Mouse (Mus musculus) thymus, postnatal 0 days (tissue): ENCODE results near the gene Dennd5b. TPM values are rescaled to one million over a fixed set of nuclear protein-coding genes. Genes with fewer than 3 reads are reported as not detected.
A peak's percentile ranks its signal among the peaks of the same experiment; 100 is the strongest.
"Not testable (repeated sequence)": the region's sequence is repeated elsewhere in the genome, so short reads cannot be mapped to it uniquely, and the experiment has no call there.

Experiments
- DNase-seq: peaks from one replicate; pipeline ENCODE4 v3.0.0-alpha.2; 2015; ENCODE audit warnings: low spot score
- polyA plus RNA-seq: library from polyadenylated mRNA; unstranded; fragments of >200 nt; fragmentation: Nextera tagmentation; extraction: Ambion mirVana; gene quantifications from 2 replicates; pipeline ENCODE4 v1.2.1, GENCODE M21; 2015

Gene Dennd5b
- polyA plus RNA-seq, 1 experiment from 2014 or later: 1.8 TPM

DNA sequence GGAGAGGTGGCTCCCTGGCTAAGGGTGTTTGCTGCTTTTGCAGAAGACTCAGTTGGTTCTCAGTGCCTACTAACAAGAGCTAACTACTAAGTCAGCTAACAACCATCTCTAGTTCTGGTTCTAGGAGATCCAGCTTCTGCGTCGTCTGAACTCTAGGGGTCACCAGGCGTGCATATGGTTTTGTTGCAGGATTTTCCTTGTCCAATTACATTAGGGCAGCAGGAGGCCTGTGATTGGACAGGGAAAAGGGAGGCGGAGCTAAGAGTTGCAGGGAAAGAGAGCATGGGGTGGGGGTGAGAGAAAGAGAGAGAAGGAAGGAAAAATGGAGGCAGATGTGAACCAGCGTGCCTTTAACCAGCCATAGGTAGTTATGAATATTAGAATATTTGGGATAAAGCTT lies 83.0 kb downstream of the Dennd5b start:
- no peak for DNase-seq

DNA sequence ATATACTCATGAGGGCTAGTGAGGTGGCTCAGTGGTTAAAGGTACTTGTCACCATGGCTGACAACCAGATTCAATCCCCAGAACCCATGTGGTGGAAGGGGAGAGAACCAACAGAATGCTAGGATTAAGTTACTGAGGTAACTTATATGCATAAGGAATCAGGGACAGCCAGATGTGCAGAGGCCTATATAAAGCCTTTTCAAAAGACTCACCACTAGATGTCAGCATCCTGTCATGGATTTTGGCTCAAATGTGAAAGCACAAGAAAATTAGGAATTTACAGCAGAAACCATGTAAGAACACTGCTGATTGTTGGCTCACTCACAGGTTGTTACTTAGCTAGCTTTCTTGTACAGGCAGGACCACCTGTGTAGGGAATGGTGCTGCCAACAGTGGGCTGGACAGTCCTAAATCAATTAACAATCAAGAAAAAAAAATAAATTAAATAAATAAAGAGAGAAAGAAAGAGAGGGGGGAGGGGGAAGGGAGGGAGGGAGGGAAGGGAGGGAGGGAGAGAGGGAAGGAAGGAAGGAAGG lies 90.6 kb downstream of the Dennd5b start:
- peak; percentile 40 for DNase-seq

DNA sequence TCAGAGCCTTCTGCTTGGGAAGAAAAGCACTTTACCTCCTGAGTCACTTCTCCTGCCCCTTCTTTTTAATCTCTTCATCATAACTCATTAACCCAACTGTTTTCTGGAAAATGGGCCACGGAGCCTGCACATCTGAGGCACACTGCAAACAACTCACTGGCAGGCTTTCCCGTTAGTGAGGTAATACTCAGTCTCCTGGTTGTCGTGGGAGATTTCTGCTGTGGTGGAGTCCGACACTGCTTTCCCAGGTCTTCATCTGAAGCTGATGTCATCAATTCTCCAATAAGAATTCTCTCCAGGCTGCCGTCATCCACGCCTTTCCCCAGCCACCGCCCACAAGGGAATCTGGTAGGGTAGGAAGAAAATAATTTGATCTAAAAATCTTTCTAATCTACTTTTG lies 96.5 kb downstream of the Dennd5b start:
- no peak for DNase-seq

DNA sequence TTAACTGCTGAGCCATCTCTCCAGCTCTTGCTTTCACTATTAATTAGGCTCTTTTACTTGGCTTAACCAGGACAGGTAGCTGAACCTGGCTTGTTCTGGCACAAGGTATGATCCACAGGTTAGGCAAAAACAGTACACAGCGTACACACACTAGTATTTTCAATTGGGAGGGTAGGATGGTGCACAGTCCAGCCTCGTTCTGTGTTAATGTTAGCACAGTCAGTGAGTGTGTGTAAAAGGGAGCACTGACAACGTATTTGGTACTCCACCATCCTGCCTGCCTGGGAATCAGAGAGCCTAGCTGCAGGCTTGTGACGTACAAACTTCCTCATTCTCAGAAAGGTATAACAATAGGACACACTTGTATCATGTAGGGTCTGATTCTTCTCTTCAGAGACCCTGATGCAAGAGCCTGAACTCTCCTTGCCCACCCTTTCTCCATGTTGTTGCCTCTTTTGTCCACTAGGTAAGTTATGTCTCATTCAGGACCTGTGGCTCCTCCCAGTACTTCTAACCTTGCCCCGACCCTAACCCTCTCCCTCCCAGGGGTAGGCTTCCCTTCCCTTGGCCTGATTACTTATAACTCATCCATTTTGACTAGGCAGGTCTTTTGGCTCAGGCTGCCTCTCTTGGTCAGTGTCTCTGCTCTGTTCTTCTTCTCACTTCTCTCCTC lies 107.0 kb downstream of the Dennd5b start:
- DNase-seq: no peak

DNA sequence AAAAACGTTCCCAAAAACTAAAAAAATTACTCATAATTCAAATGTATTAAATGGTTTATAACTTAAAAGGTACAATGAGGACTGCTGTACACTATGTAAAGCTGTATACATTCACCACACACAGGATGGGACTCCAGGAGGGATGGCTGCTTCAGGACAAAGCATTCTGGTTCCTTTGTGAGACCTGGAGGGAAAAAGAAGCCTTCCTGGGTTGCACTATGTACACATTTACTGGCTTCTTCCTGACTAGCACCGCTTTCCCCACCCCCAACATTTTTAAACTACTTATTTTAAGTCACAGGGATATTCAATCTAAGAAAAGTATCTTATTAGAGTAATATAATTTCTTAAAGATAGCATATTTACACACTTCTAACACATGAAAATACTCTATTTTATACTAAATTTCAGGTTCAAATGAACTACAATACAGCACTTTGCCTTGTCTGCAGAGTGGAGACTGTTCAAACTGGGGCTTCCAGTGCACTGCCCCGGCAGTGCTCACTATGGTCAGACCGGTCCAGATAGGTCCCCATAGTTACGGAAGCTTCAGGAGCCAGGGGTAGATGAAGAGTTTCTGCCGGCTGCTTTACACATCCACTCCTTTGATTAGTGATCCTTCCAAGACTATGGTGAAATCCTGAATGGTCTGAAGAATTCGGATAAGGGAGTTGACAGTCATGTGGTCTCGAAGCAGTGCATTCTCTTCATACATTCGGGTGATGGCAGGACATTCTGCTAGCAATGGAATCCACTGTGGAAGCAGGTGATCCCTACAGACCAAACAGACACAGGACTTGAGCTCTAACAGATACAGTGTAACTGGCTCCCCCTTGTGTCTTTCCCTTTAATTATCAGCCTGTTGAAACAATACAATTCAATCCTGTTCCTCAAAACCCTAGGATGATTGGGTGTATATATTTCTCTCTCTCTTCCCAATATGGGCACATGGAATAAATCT lies 108.1 kb downstream of the Dennd5b start:
- DNase-seq: no peak

DNA sequence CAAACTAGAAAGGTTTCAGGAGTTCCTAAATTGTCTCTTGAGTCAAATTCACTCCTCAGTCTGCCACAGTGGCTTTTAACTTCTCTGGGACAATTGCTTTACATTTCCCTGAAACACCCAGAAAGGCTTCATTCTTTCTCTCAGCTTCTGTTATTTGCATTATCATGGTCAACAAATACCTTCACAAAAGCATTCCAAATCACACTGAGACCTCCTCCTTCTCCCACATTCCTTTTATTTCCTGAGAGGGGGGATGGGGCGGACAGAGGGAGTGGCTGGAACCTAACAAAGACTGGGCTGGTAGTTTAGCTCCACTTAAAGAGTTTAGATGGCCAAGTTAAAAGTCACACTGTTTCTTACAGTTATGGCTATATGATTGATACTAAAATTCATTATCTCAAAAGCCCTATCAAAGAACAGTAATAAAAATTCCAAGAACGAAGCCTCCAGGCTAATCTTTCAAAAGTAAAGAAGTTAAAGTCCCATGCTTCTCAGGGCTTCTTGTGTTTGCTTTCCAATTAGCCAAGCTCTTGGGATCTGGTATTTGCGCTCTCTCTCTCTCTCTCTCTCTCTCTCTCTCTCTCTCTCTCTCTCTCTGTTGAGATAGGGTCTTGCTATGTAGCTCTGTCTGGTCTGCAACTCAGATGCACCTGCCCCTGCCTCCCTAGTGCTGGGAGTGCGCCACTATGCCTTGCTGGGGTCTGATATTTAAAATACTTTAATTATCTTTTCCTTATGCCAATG lies 108.9 kb downstream of the Dennd5b start:
- DNase-seq: no peak

DNA sequence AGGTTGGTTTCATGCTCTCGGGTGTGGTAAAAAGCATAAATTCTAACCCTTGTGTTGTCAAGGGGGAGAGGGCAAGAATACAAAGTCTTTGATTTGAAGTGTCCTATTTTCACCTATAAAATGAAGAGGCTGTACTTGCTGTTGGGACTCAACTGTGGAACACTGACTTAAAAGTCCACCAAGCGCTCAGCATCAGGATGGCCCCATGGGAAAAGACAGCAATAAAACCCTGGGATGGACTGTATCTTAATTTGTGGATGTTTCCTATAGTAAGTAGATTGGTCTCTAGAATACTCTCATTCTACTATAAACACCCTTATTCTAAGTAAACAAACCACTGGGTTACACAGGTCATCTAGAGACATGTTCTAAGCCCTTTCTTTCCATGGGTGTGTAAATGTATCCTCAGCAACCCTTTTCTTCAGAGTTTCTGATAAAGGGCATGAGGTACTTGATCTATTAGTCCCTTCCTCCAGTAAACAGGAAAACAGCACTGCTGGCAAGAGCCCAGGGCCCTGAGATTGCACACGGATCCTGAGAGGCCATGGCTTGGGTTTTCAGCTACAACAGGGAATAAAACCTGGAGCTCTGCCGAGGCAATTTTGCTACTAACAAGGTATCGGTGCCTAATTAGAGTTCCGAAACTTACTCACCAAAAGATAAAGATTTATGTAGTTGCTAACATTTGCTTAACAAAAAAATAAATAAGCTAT lies 109.7 kb downstream of the Dennd5b start:
- DNase-seq: no peak

DNA sequence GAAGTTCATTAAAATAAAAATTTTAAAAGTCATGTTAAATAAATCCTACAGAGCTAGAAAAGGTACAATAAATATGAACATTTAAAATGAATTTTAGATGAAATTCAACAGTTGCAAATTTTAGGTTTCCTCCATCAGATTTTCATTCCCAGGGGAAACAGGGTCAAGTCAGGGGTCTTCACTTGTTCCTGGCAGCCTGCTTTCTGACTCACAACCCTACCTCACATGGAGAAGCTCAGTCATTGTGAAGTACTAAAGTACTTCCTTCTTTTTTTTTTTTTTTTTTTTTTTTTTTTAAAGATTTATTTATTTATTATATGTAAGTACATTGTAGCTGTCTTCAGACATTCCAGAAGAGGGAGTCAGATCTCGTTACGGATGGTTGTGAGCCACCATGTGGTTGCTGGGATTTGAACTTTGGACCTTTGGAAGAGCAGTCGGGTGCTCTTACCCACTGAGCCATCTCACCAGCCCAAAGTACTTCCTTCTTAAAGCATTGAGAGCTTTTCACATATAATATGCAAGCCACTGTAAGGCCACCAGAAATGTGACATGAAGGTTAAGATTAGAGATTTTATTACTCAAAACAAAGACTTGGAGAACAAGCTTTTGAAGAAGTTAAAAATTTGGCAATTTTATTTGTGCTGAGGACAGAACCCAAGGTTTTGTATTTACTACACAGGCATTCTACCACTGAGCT lies 111.5 kb downstream of the Dennd5b start:
- DNase-seq: not testable (repeated sequence)

DNA sequence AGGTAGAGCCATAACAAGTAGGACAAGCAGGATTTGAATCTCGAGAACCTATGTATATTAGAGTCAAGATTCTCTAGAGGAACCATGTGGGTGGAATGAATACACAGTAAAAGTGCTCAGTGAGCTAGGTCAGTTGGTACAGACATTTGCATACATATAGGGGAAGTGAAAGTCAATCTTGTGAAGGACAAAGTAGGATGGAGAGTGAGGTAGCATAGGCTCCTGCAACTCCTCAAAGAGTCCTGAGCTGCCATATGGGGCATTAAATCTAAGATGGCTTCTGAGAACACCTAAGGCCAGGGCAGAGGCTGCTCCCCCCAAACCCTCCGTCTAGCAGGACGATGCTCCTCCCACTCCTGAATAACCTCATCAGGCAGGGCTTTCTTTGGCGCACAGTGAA lies 115.5 kb downstream of the Dennd5b start:
- DNase-seq: no peak

DNA sequence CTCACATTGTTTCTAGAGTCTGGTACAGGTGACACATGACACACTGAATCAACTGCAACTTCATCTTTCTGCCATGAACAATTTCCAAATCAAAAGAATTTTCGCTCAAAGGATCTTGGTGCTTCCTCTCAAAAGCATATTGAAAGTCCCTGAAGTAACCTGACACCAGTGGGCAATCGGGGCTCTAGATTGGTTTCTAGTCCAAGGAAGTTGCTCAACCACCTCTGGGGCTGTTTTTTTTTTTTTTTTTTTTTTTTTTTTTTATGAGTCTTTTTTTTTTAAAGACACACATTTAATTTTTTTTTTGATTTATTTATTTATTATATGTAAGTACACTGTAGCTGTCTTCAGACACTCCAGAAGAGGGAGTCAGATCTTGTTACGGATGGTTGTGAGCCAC lies 121.0 kb downstream of the Dennd5b start:
- no peak for DNase-seq

DNA sequence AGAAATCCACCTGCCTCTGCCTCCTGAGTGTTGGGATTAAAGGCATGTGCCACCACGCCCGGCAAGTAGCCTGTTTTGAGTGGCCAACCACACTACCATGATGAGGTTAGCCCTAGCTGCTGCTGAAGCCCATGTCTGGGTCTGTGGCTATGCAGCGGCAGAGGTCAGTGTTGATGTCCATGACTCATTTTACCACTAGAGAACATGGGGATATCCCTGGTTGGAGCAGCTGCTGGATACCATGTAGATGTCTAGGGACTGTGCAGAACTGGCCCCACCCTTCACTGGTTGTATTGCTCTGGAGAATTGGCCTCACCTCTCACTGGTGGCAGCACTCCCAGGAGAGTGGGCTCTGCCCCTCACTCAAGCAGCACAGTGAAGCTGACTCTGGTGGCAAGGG lies 126.4 kb downstream of the Dennd5b start:
- no peak for DNase-seq

DNA sequence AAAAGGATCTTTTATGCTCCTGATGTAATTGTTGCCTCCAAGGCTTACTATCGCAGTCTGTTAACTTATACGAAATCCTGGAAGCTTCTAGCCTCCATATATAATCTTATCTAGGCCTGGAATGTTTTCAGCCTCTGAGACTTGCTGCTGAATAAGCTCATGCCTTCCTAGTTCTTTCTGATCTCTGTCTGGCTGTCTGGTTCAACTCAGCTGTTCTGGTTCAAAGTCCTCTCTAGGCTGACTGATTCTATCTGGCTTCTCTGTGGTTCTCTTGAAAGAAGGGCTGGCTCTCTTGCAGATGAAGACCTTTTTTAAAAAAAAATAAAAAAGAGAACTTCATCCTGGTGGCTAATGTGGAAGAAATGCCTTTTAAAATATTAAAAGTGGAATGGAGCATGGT lies 128.6 kb downstream of the Dennd5b start:
- no peak for DNase-seq

DNA sequence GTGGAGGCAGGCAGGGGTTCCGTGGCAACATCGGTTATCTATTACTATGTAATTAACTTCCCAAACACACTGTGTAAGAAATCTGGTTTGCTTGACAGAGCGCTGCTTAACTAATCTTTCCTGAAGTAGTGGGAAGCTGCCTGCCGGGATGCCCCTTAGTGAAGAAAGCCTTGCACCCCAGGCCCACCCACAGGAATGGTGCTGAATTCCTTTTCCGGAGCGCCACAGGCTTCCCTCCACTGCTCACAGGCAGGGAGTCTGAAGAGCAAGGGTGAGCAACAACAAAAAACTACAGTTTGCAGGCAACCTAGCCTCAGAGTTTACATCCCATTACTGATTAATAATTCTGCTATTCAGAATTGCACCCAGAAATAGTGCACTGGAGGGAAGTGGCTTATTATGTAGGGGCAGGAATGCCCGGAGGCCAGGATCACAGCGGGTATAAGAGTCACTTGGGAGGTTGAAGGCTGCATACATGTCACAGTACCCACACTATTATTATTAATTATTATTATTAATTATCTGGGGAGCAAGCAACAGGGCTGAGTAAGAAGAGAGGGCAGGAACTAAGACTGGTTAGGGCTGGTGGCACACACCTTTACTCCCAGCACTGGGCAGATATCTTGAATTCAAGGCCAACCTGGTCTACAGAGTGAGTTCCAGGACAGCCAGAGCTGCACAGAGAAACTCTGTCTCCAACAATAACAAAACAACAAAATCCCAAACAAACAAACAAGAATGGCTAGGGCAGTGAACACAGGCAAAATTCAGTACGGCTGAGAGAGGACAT lies 129.2 kb downstream of the Dennd5b start:
- no peak for DNase-seq

DNA sequence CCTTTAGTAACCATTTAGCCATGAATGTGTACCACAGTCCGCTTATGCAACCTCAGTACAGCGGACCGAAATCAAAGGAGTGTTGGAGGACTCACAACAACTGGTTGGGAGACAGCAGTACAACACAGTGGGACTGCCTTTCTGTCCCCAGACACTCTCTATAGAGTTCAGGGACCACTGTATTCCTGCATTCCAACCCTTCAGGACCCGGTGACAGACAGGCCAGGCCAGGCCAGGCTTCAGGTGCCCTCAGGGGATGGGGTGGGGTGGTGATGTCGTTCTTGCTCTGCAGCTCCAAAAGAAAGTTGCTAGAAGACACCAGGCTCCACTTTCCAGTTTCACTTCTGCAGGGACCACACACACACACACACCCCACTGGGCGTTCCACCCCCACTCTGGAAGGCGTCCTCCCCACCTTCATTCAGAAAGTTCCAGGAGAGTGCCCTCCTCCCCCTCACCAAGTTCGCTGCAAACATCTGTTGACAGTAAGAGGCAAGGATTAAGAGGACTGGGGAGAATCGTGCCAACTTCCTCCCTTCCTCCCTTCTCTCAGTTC lies 130.0 kb downstream of the Dennd5b start:
- DNase-seq: no peak

DNA sequence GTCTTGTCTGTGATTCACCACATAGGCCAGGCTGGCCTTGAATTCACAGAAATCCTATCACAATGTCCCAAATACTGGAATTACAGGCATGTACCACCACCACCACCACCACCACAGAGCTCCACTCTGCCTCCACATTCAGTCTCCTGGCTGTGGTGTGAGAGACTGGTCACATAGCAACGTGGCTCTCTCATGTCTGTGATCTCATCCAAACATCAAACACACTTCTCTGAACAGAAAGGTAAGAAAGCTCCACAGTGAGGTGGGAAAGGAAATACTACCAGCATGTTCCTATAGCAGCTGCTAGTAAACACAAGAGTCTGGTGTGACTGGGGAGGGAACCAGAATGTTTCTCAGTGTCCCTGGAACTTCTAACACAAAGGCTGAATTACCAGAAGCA lies 140.2 kb downstream of the Dennd5b start:
- DNase-seq: no peak

DNA sequence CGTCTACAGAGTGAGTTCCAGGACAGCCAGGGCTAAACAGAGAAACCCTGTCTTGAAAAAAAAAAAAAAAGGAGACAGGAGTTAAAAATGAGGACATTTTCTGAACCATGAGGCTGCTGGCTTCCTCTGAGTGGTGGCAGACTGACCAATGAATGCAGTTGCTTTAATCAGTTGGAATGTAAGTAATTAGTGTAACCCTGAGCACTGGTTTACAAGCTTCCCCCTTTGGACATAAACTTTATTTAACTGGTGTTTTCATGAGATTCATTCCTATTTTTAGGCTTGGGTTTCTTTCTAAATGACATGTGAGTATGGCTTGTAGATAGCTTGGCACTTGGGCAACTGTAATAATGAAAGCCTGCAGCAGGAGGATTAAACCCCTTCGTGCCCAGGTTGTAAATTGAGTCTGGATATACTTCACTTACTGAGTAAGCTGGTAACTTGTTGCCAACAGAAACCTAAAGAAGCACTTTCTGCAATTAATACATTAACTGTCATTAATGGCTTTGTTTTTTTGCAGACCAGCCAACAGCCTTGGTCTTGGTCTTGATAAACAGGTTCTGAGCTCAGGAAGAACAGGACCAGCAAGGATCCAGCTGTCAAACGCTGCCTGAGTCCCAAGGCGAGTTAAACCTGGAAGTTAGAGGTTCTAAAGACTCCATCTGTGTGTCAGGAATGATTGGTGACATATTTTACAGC lies 141.8 kb downstream of the Dennd5b start:
- no peak for DNase-seq

DNA sequence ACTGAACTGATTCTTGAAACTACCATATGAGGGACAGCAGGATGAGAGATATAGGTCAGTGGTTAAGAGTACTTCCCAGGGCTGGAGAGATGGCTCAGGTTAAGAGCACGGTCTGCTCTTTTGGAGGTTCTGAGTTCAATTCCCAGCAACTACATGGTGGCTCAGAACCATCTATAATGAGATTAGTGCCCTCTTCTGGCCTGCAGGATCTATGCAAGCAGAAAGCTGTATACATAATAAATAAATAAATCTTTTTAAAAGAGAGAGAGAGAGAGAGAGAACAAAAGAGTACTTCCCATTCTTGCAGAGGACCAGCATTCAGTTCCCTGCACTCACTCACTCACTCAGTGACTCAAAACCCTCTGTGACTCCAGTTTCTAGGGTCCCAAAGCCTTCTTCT lies 142.8 kb downstream of the Dennd5b start:
- DNase-seq: no peak

DNA sequence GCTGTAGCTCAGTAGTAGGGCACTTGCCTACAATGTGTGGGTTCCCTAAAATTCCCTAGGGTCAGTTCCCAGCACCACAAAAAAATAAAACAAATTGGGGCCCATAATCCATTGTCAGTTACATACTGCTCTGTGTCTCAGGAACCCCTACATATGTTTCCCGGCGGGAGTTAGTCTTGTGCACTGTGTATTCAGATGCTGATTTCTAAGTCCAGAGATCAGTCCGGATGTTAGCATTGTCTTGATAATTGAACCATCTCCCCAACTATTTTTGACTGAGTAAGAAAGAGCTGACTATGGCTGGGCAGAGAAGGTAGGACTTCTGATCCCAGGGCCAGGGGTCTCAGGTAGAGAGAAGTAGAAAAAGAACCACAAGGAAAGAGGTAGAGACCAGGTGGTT lies 144.4 kb downstream of the Dennd5b start:
- no peak for DNase-seq
